Mouse (Mus musculus) liver, postnatal 0 days (tissue): ENCODE results near the gene Ncan.

ENCODE experiments used
- CTCF ChIP-seq: sonication (generic); IDR thresholded peaks from 2 replicates; pipeline ENCODE4 v1.5.1; 2016; ENCODE audit warnings: antibody characterized with exemption, low read depth
- EP300 ChIP-seq: IDR thresholded peaks from 2 replicates; pipeline ENCODE4 v1.6.1; 2016; ENCODE audit warnings: antibody characterized with exemption, low read depth, mild to moderate bottlenecking

GRCm38 (mm10) chr8:70043996-70044395 lies 76.7 kb downstream of the Ncan start:
- TF ChIP-seq CTCF = no peak
- no peak for TF ChIP-seq EP300
